Mouse (Mus musculus) lung, postnatal 36 days (tissue): ENCODE results near the gene Gsg1.

Experiments
- DNase-seq: peaks from one replicate; pipeline ENCODE4 v3.0.0; 2022; ENCODE audit warnings: mixed read lengths

Gene Gsg1

DNA sequence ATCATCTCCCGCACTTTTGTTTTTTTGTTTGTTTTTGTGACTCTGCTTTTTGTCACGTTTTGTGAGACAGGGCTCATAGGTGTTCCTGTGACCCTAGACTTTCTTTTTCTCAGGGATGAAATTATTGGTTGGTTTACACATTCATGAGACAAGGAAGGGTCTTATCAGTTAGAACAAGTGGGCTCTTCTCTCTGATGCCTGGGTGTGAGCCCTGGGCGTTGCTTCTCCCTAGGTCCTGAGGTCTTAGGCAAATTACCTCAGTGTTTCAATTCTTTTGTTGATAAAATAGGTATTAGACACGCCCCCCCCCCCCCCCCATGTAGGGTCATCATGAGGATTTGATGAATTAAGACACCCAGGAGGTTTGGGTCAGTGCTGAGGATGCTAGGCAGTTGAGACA lies 49.3 kb downstream of the Gsg1 start:
- DNase-seq = no peak

- no peak for DNase-seq
Observed at GRCm38 (mm10) chr6:135203737-135204136, 50.4 kb downstream of the Gsg1 start.

DNA sequence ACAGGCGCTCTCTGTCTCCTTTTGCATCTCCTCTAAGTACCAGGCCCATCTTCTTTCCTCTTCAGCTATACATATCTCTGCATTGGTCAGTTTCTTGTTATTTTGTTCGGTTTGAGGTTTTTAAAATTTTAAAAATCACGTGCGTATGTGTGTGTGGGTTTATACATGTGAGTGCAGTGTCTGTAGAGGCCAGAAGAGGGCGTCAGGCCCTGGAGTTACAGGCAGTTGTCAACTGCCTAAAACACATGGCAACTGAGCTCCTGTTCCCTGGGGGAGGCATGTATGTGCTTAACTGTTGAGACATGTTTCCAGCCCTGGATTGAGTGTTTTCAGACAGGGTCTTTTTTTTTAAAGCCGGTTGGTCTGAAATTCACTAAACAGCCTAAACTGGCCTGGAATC lies 51.5 kb downstream of the Gsg1 start:
- DNase-seq = no peak

- DNase-seq = peak; percentile 32
Observed at GRCm38 (mm10) chr6:135200122-135200957, 53.8 kb downstream of the Gsg1 start.

- no peak for DNase-seq
Observed at GRCm38 (mm10) chr6:135198726-135199125, 55.4 kb downstream of the Gsg1 start.

- peak; percentile 86 for DNase-seq
Observed at GRCm38 (mm10) chr6:135197921-135198532, 56.1 kb downstream of the Gsg1 start, which contains the start of the genes Fam234b and Hebp1. Gene Fam234b (plus strand): TSS chr6:135197977. Gene Hebp1 (minus strand): TSS chr6:135198022.

DNA sequence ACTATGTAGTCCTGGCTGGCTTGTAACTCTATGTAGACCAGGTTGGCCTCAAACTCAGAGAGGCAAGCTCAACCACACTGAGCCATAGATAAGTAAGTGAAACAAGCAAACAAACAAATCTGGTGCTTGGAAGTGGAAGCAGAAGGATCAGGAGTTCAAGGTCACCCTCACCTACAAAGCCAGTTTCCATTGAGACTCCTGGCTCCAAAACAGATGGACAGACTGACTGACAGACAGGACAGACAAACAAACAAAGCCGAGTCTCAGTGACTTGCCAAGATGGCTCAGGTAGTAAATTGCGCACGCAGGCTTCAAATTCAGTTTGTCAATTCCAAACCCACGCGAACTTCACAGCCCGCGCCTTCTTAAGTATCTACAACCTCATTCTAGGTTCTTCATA lies 56.7 kb downstream of the Gsg1 start:
- DNase-seq = no peak

DNA sequence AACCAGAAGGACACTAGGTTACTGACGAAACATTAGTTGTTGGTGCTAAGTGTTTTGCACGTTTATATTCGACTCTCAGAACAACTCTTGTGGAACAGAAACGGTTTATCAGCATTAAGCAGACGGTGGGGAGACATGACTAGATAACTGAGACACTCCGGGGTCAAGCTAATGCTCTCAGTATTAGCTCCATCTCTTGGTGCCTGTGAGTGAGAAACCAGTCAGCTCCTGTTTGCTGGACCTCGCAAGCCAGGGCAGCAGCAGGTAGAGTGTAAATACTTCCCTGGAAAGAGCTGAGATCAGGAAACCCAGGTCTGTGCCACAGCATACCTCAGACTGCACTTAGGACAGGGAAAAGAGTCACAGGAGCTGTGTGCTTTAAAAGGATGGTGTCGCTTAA lies 57.4 kb downstream of the Gsg1 start:
- no peak for DNase-seq

- no peak for DNase-seq
Observed at GRCm38 (mm10) chr6:135194907-135195306, 59.2 kb downstream of the Gsg1 start.

- no peak for DNase-seq
Observed at GRCm38 (mm10) chr6:135193733-135194132, 60.4 kb downstream of the Gsg1 start.

DNA sequence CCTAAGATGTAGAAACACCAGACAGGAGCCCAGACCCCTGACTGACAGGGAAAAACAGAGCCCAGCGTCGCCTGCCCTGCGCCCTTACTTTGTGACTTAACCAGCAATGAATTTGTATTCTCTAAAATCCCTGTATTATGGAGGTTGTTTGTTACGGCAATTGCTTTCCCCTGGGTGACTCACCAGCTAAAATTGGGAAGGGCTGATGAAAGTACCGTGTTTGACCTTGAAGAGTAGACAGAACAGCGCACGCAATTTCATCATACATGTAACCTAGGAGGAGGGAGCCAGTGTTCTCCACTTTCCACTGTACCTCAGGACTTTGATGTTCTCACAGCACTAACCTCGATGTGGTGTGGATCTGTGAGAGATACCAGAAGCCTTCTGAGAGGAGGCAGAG lies 61.2 kb downstream of the Gsg1 start:
- no peak for DNase-seq

DNA sequence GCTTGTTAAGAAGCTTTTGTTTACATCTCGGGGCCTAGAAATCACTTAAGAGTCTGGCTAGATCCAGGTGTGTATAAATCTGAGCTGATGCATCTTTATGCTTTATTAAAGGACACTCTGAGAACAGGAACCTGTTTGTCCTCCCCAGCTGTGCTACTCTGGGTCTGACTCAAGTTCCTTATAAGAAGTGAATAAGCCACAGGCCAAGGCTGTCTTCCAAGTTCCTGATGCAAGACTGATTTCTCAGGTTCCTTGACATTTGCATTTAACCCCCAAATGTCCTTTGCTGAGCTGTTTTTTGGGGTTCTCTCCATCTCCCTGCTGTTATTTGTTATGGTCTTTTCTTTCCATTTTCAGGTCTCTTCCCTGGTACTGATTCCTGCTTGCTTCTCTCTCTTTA lies 62.2 kb downstream of the Gsg1 start:
- DNase-seq = peak; percentile 49

- DNase-seq = no peak
Observed at GRCm38 (mm10) chr6:135190122-135190521, 64.0 kb downstream of the Gsg1 start.

DNA sequence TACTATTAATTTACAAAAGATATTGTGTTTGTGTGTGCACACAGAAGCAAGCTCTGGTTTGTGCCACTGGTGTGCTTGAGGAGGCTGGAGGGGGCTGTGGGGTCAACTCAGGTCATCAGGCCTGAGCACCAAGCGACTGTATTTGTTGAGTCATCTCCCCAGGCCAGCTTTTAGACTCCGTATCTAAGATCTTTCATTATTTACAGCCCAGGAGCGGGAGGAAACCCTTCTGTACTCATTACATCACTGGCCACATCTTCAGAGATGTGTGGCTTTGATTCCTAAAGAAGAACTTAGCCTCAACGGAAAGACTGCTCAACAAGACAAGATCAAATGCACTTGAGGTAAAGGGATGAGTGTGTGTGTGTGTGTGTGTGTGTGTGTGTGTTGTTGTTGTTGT lies 65.5 kb downstream of the Gsg1 start:
- no peak for DNase-seq
